Mouse (Mus musculus) cerebellum, adult 11-12 months (tissue): ENCODE data around the gene Col6a1.
A peak's percentile ranks its signal among the peaks of the same experiment; 100 is the strongest.

Source experiments
- DNase-seq: peaks from one replicate; pipeline ENCODE4 v3.0.0; 2022

Col6a1 gene

GRCm38 (mm10) chr10:76674581-76674980 lies 51.4 kb downstream of the Col6a1 start:
- no peak for DNase-seq

- no peak for DNase-seq
Observed at GRCm38 (mm10) chr10:76671939-76672338, 54.0 kb downstream of the Col6a1 start.

GRCm38 (mm10) chr10:76668947-76669284 lies 57.1 kb downstream of the Col6a1 start:
- DNase-seq = no peak

- DNase-seq = no peak
Observed at GRCm38 (mm10) chr10:76668261-76668946, 57.6 kb downstream of the Col6a1 start.

- DNase-seq = no peak
Observed at GRCm38 (mm10) chr10:76667197-76667805, 58.7 kb downstream of the Col6a1 start.

- no peak for DNase-seq
Observed at GRCm38 (mm10) chr10:76665551-76665950, 60.4 kb downstream of the Col6a1 start.

- DNase-seq = peak; percentile 61
Observed at GRCm38 (mm10) chr10:76664156-76665115, 61.5 kb downstream of the Col6a1 start.
